Mouse (Mus musculus): ENCODE results near the gene Ccdc171. TPM values are rescaled to one million over a fixed set of nuclear protein-coding genes. Genes with fewer than 3 reads are reported as not detected.

Ccdc171 gene
- total RNA-seq, 2 experiments from 2014 or later, result 4.0 to 7.3 TPM

DNA sequence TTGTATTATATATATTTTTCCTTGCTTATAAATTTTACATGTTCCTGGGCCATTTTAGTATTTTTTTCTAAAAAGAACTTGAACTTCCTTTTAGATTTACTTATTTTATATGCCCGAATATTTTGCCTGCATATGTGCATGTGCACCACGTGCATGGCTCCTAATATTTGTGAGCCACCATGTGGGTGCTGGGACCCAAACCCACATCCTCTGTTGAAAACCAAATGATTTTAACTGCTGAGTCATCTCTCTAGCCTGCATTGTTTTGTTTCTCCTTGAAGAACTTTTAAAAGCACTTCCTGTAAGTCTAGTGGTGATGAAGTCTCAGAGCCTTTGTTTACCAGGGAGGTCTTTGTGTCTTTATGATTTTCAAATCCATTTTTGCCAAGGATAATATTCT lies 259.8 kb downstream of the Ccdc171 start:
- ATAC-seq (replicated peaks; ENCODE audit: poor library complexity, severe bottlenecking), result no peak

DNA sequence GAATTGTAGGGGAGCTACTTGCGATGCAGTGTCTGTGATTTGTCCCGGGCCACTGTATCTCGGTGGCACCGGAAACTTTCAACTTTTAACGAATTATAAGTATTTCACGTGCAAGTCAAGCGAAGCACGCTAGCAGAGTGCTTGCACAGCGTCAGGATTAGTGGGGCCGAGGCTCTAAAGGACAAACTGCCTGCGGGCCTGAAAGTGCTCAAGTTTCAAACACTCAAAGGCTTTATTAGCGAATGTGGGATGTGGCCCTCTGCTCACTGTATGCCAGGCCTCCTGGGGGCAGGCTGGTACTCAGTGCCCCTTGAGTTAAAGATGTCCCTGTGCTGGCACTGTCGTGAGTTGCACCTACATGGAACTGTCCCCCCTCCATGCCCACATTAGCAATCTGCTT lies 266.5 kb downstream of the Ccdc171 start:
- ATAC-seq (replicated peaks; ENCODE audit: poor library complexity, severe bottlenecking), result no peak

DNA sequence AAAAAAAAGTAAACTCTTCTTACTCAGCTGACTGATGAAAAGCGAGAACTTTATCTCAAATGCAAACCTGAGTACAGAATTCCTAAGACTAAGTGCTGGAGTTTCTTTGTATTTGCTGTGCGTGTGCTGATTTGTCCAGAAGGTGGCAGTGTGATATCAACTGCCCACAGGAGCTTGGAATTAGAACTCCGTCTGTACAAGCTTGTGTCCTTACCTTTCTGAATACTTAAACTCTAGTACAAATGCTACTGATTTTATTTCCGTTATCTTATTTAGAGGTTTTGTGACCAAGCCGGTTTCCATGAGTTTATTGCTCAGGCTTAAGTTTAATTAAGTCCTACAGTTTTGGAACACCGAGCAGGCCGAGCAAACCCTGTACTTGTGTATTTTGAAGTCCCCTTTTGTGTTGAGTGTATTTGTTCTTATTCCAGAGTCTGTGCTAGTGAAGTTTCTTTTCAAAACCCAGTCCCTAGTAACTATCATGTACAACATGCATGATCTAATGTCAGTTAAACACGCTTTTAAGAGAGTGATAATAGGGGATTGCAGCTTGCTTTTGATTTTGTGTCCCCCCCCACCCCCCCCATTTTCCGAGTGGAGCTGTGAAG lies 269.1 kb downstream of the Ccdc171 start:
- peak; percentile 50; the same call in 1 of the 2 replicates for ATAC-seq (replicated peaks; ENCODE audit: poor library complexity, severe bottlenecking)

DNA sequence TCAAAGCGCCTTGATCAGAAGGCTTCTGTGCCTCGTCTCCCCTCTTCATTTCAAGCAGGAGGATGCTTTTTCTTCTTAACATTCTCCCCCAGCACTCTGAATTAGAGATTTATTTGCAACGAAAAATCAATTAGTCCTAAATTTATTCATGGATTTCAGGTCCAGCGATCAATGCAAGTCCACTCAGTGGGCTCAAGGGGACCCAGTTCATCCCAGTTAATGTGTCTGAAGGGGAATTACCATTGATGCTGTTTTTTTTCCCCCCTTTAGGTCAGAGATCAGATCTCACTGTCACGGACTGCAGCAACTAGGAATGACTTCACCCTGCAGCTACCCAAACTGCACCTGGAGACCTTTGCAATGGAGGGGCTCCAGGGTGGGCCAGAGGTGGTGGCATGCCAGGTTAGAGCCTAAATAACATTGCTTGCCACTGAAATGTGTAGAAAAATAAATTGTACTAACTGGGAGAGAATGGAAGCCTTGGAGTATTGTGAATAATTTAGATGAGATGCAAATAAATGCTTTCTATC lies 269.6 kb downstream of the Ccdc171 start:
- no peak for ATAC-seq (replicated peaks; ENCODE audit: poor library complexity, severe bottlenecking)

DNA sequence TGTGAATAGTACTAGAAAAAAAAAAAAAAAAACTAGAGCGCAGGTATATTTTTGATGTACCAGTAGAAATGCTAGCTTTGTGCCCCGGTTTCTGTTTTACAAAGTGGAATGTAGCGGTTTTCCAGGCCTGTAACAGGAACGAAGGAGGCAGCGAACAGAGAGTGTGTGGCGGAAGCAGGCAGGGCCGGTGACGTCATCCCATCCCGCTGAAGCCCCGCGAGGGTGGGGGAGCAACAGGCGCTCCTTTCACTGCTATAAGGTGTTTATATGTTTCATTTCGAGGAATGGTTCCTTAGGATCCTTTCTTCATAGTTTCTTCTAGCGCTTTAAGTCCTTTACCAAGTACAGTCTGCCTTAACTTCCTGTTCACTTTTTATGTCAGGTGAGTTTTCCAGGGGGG lies 272.6 kb downstream of the Ccdc171 start:
- ATAC-seq (replicated peaks; ENCODE audit: poor library complexity, severe bottlenecking), result no peak

DNA sequence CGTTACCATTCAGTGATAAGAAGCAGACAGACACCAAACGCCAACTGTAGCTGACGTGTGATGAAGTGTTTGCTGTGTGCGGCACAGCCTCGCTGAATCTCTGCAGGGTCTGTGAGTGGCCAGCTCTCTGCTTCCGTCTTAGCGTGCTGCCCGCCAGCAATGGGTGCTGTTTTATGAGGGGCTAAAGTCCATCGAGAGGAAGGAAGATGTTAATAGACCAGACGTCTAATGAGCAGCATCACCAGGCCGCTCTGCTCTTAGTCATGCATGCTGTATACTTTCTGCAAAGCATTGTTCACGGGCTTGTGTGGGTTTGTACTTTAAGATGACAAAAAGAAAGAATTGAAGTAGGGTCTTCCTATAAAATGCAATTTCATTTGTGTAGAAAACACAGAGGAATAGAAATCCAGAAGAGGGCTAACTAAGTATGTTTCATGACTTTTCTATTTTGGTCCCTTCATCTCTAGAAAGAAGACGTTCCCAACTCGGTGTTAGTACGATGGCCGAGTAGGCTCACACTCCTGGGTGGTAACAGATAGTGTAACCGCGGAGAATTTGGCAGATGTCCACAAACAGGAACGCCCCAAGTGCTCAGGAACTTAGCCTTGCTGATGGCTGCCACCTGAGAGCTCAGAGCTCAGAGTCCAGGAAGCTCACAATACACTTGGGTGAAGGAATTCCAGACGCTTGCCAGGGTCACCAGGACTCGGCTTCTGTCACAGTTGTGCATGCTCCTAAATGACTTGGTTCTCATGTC lies 273.5 kb downstream of the Ccdc171 start:
- ATAC-seq (replicated peaks; ENCODE audit: poor library complexity, severe bottlenecking), result no peak

DNA sequence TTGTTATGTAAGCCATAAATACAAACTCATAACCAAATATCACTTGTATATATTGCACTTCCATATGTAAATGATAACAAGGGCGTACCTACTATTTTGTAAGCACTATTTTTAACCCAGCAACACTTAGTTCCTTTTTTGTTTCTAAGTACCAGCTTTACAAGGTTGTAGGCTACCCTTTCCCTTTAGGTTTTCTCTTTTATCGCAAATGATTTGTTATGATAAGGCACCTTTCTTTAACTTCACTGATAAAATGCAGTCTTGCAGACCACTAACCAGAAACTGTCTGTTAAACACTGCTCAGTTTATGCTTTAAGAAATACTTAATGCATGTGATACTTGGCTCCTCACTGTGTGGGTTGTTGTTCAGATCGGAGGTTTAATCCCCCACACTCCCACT lies 275.1 kb downstream of the Ccdc171 start:
- no peak for ATAC-seq (replicated peaks; ENCODE audit: poor library complexity, severe bottlenecking)

DNA sequence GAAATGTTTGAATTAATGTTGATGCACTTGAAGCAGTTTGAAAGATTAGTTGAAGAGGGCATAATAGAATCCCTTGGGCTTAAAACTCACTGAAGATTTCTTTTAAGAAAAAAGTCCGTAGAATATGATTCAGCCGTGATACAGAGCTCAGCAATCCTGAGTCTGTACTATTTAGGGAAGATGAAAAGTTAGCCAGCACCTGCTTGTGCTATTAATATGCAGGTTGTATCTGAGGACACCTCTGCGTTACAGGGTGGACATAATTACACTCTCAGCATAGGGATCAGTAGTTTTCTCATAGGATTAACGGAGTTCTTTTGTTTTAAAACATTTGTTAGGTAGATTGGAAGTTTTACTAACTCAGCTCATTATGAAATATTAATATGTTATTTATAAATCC lies 291.6 kb downstream of the Ccdc171 start:
- no peak for ATAC-seq (replicated peaks; ENCODE audit: poor library complexity, severe bottlenecking)

DNA sequence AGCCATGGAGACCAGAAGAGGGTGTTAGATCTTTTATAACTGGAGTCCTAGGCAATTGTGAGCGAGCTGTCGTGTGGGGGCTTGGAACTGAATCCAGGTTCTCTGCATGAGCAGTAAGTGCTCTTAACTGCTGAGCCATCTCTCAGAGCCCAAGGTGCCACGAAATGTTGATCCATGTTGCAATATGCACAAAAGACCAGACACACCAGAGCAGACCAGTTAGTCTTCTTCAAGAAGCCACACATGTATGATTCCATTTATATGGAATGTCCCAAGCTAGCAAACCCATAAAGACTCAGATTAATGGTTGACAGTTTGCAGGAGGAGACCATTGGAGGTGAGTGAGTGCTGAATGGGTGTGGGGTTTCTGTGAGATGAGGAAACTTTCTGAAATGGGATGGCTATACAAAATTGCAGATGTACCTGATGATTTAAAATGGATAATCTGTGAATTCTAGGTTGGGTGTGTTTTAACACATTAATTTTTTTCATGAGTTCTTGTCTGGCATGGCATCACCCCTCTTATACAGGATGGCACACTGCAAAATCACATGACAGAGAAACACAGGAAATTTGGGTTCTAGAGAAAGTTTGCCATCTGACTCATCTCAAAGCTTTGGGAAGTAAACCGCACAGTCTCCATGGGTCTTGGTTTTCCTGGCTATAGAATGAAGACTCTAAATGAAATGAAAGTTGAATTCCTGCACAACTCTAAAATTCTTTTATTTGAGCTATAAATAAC lies 304.5 kb downstream of the Ccdc171 start:
- ATAC-seq (replicated peaks; ENCODE audit: poor library complexity, severe bottlenecking), result no peak

DNA sequence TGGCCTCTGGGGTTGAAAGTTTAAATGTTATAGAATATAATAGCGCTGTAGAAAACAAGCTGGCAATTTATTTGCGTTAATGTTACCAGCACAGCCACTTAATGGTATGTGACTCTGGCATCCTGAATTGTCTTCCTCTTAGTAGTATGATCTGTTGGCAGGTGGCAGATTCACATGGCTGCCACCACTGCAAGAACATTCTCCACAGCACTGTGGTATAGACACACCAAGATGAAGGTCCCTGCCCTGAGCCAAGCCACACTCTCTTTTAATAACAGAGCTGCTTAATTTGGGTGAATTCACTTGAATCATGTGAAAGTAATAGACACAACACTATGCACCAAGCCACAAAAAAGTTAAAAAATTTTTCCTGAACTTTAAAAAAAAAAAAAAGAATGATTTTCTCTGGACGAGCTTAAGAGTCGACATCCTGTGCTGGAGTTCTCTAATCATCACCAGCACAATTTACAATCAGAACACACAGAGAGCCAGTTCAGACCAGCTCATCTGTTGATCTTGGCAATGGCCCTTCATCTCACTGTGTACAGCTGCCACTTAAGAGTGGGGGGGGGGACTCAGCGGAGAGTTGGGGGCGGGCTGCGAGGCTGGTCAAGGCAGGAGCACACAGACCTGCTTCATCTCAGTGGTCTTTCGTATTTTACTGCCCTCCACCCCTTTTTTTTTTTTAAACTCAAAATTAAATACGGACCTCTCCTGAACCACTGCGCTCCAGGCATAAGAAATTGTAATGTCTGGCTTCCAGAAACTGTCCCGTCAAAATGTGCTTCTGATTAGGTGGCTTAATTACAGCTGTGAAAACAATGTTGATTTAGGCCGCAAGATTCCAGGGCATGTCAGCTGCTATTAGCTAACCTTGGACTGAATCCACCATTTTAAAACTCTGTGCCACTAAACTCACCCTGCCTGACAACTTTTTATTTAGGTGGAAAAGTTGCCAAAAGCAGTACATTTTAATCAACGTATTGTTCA lies 305.8 kb downstream of the Ccdc171 start:
- no peak for ATAC-seq (replicated peaks; ENCODE audit: poor library complexity, severe bottlenecking)

DNA sequence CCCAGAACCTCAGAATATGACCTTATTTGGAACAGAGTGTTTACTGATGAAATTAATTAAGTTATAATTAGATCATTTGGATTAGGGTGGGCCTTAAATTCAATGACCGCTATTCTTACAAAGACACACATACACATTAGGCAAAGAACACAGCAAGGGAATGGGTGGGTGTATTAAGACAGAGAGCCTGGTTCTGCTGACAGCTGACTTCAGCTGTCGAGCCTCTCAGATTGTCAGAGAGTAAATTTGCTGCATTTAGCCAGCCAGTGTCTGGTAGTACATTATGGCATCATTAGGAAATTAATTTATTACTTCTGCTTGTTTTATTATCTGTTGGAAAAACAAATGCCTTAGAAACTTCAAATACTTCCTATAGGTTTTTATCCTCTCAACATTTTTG lies 313.7 kb downstream of the Ccdc171 start:
- no peak for ATAC-seq (replicated peaks; ENCODE audit: poor library complexity, severe bottlenecking)

DNA sequence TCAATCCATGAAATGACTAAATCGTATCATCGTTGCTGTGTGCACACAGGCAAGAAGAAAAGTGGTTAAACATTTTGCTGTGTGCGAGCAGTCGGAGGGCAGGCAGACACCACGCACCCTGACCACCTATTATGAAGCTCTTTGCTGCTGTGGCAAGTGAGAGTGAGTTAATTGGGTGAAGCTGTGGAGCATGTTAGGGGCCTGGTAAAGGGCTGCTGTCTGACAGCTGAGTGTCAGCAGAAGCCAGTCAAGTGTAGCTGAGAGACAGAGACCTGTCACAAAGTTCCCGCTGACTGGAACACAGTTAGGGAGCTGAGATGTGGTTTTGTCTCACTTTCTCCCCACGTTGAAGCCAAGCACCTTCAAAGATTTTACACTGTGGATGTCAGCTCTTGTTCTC lies 321.0 kb downstream of the Ccdc171 start:
- no peak for ATAC-seq (replicated peaks; ENCODE audit: poor library complexity, severe bottlenecking)

DNA sequence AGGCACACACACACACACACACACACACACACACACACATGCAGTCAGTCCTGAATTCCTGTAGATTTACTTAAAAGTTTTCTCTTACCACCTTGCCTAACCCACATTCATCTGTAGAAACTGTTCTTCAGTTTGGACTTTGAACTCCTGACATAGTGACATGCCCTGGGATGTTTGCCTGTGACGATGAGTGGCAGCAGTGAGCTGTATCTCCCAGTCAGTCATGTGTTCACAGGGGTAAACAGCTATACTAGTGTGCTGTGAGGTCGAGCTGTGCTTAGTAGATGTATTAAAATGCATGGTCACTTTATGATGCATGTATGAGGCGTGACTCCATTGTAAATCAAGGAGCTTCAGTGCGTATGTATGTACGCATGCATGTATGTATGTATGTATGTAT lies 328.5 kb downstream of the Ccdc171 start:
- no peak for ATAC-seq (replicated peaks; ENCODE audit: poor library complexity, severe bottlenecking)

DNA sequence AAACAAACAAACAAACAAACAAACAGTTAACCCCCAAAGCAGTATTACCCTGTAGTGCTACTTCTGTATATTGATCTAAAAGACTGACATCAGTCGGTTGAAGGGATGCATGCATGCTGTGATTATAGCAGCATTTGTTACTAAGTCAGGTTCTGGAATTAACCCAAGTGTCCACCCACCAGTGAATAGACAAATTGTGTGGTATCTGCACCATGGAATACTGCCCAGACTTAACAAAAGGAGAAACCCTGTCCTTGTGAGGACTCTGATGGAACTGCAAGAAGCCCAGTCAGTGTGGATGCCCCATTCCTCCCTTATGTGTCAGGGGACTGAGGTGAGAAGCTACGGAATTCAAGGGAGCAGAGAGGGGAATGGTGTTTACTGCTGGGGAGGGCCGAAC lies 336.4 kb downstream of the Ccdc171 start:
- no peak for ATAC-seq (replicated peaks; ENCODE audit: poor library complexity, severe bottlenecking)

DNA sequence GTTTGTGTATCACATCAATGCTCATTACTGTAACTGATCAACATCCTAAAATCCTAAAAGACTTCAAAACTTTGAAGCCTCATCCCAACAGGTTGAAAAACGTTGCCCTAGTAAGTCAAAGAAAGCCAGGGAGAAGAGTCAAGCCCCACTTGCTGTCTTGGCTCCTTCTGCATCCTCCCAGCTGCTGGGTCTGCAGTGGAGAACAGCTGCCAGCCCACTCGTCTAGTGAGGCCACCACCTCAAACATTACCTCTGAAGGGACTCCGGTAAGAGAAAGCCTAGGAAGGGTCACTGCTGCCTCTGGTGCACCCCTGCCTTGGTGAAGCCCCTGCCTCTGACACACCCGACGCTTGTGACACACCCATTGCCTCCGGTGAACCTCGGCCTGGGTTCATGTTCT lies 336.9 kb downstream of the Ccdc171 start:
- no peak for ATAC-seq (replicated peaks; ENCODE audit: poor library complexity, severe bottlenecking)

DNA sequence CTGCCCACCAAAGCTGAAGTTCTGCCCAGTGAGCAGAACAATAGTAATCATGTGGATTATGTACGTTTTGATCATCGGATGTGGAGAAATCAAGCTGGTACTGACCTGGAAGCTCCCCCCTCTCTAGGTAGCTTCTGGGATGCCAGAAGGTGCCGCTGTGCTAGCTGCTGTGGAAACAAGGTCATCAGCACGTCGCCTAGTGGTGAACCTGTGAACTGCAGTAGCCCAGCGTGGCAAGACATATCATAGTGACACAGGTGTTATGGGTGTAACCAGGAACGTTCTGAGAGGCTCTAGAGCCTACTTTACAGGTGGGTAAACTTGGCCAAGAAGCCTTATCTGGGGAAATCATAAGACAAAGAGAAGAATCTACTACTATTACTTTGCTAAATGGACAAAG lies 351.3 kb downstream of the Ccdc171 start:
- no peak for ATAC-seq (replicated peaks; ENCODE audit: poor library complexity, severe bottlenecking)

DNA sequence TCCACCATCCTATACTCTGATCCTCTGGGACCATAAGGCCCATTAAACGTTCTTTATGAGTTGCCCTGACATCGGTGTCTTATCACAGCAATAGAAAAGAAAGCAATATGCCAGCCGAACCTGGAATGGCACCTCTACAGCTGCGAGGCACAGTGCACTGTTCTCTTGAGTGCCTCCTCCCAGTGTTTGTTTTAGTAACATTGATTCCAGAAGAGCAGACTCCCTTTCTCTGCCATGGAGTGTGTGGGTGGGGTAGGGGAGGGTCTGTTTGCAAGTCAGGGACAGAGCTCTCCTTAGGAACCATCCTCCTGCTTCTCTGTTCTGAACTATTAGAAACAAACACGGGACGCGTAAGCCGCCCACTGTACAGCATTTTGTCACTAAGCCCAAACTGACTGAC lies 352.9 kb downstream of the Ccdc171 start:
- no peak for ATAC-seq (replicated peaks; ENCODE audit: poor library complexity, severe bottlenecking)

DNA sequence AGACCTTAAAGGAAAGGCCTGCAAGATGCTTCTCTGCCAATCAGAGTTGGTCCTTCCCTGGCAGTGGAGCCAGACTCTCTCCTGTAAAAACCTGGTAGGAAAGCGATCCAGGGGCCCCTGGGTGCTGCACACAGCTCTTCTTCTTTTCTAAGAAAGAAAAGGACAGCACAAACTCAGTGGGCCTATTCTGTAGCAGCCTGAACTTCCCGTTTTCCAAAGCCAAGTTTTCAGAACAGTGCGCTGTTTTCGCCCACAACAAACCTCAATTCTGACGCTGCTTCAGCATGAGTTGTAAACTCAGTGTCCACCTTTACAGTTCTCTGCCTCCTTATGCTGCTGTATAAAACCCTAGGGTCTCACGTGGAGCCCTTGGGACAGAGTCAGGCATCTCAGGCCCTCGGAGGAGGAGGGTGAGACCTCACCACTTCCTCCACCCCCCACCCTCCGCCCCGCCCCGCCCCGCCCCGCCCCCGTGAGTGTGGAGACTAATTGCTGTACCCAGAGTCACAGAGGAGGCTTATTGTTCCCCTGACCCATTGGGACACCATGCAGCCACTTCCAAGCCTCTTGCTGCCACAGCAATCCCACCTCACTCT lies 363.2 kb downstream of the Ccdc171 start:
- ATAC-seq (replicated peaks; ENCODE audit: poor library complexity, severe bottlenecking), result peak; percentile 92

DNA sequence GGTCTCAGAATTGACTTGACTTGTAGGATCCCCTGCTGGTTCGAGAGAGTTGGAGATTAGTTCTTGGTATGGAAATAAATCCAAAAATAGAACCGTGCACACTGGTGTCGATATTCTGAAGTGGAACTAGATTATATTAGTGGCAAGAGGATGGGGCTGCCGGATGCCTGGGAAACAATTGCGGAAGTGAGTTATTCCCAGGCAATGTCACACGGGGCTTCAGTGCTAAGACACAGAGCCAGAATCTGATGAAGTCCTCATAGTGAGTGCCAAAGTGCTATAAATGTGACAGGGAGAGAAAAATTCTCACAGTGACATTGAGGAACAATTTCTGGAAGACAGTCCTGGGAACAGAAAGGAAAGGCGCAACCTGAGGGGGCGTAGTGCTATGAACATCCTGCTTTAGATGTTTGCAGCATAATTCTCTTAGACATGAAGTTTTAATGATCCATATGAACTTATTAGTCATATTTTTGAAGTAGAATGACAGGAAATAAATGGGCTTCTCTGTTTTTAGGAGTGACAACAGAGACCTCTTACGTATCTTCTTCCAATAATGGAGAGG lies 376.8 kb downstream of the Ccdc171 start:
- ATAC-seq (replicated peaks; ENCODE audit: poor library complexity, severe bottlenecking), result no peak
